Mouse (Mus musculus) spleen, adult 18-20 months (tissue): ENCODE measurements around the gene Hspb11.
A peak's percentile ranks its signal among the peaks of the same experiment; 100 is the strongest.

Experiments used
- DNase-seq, 2 experiments: peaks; one replicate each; pipeline ENCODE4 v3.0.0; 2022; ENCODE audit warnings: mixed read lengths in 2 of 2

Gene Hspb11

DNA sequence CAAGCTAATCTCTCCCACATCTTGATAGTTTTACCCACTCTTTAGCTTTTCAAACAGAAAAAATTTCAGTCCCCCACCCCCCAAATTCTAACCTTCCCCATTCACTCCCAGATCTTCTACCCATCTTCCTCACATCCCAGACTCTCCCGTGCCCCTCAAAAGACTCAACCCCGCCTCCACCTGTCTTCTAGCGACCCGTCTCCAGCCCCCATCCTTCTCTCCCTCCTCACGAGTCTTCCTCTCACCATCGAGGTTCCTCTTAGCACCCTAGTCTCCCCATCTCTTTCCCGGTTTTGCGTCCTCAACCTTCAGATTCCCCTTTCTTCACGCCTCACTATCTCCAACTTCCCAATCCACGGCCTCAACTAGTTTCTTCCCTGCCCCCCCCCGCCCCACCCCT is 871 bp upstream of the Hspb11 start:
- peak; percentile 4 to 5 for DNase-seq

DNA sequence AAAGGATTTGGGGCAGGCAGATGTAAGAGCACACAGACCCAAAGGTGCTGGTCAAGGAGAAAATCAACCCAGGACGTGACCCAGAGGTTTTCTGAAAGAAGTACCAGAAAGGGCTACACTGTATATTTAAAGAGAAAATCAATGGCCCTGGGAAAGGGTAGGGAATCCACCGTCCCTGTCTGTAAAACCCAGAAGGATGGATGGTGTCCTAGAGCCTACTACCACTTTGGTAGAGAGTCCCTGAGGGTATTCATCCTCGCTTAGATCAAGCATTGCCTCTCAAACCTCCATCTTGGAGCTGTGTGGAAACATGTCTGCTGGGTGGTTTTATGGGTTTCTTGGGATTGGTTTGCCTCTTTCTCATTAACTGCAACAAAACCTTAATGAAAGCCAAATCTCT is 1.0 kb downstream of the Hspb11 start:
- no peak for DNase-seq

- peak in 1 of 2 experiments; percentile 7 for DNase-seq
These were observed 6.6 kb downstream of the Hspb11 start for GRCm38 (mm10) chr4:107260001-107260400.

DNA sequence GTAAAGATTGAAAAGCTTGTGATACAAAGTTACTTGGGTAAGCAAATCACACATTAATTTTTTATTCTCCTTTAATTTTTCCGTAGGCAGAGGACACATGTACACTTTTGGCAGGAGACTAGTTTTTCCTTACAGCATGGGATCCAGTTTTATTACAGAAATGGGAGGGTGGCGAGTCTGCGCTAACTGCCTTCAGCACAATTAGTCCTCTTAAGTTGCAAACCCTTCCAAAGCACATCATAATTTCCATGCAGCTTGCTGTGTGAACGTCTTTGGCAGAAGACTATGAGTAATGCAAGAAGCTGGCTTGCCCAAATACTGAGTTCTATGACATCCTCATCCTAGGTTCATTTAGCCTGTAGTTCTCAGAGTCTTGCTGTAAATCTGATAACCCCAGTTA is 20.3 kb downstream of the Hspb11 start:
- no peak for DNase-seq

DNA sequence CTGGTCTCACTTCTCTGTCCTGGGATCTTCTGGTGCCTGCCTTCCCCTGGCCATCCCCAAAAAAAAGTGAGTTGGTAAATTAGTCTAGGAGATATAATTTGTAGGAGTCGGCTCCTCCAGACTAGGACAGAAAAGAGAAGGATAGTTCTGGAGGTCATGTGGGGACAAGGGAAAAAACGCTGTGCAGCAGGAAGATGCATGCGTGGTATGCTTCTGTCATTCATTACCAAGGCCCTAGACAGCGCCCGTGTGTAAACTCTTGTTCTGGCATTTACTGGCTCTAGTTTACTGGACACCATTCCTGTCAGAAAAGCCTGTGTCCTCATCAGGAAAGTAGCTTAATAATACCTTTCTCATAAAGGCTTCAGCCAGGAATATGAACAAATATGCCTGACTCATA is 21.1 kb downstream of the Hspb11 start:
- no peak for DNase-seq

DNA sequence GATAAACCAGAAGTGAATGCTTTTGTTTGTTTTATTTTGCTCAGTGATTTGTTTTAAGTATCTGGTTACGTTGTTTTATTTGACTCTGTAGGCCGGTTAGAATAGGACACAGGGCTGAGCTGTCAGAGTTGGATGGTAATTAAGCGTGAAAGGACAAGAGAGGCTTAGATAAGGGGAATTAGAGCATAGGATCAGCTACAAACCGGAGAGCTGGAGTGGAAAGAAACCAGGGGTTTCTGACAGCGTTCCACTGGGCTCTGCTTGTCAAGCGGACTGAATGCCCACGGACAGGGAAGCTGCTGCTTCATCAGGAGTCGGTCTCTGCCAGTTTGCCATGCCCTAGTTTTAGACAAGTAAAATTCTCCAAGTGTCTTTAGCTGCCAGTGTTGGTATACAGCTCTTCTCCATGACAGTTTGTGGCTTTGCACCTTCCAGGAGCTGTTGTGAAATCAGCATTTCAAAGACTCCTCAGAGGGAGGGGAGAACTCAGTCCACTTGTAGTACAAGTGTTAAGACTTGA is 24.9 kb downstream of the Hspb11 start:
- DNase-seq: no peak

- no peak for DNase-seq
These were observed 27.6 kb downstream of the Hspb11 start for GRCm38 (mm10) chr4:107280843-107281475.

- no peak for DNase-seq
These were observed 32.2 kb downstream of the Hspb11 start for GRCm38 (mm10) chr4:107285446-107286200.

- DNase-seq: no peak
These were observed 33.0 kb downstream of the Hspb11 start for GRCm38 (mm10) chr4:107286386-107286785.

- DNase-seq: no peak
These were observed 34.1 kb downstream of the Hspb11 start for GRCm38 (mm10) chr4:107287517-107287916.

- DNase-seq: no peak
These were observed 38.3 kb downstream of the Hspb11 start for GRCm38 (mm10) chr4:107291611-107292272.

GRCm38 (mm10) chr4:107292273-107292662 is 38.9 kb downstream of the Hspb11 start:
- no peak for DNase-seq

- DNase-seq: no peak
These were observed 44.7 kb downstream of the Hspb11 start for GRCm38 (mm10) chr4:107298071-107298606.

DNA sequence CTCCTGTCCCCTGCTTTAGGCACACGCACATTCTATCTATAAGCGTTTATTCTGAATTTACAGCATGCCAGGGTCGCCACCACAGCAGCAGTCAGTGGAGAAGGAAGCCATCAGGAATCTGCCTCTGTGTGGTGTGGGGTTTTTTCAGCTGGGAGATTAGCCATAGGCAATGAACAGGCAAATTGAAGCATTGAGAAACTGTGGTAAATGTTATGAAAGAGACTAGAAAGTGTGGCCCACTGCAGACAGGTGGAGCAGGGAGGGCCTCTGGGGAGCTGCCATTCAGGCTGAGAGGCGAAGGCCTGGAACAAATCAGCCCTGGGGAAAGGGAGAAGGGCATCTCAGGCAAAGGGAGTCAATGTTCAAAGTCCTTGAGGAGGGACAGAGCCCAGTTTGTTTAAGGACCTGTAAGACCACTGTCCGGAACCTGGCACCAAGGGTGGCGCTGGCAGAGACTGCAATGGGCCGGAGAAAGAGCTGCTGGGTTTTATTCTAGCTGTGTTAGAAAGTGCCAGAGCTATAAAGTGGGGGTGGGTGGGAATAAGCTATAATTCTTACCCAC is 46.5 kb downstream of the Hspb11 start:
- no peak for DNase-seq

- no peak for DNase-seq
These were observed 47.0 kb downstream of the Hspb11 start for GRCm38 (mm10) chr4:107300371-107300770.

DNA sequence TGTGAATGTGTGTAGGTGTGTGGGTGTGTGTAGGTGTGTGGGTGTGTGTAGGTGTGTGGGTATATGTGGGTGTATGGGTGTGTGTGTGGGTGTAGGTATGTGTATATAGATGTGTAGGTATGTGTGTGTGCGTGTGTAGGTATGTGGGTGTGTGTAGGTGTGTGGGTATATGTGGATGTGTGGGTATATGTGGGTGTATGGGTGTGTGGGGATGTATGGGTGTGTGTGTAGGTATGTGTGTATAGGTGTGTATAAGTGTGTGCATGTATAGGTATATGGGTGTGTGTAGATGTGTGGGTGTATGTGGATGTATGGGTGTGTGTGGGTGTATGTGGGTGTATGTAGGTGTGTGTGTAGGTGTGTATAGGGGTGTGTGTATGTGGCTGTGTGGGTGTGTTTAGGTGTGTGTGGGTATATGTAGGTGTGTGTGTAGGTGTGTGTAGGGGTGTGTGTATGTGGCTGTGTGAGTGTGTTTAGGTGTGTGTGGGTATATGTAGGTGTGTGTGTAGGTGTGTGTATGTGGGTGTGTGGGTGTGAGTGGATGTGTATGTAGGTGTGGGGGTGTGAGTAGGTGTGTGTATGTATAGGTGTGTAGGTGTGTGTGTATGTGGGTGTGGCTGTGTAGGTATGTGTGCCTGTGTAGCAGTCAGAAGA is 47.6 kb downstream of the Hspb11 start:
- DNase-seq: no peak

DNA sequence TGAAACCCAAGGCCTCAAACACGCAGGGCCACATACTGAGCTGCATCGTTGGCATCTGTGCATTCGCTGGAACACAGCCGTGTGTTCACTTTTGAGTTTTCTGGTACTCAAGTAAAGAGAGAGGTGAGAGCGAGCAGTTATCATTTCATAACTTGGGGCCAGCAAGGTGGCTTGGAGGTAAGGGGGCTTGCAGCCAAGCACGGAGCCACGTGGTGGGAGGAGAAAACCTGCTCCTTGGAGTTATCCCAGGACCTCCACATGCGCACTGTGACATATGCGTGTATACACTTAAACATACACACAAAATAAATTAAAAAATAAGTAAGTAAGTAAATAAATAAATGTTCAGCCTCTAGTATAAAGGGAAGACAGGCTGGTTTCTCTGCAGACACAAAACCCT is 48.8 kb downstream of the Hspb11 start:
- no peak for DNase-seq

GRCm38 (mm10) chr4:107302832-107303231 is 49.4 kb downstream of the Hspb11 start:
- no peak for DNase-seq

- DNase-seq: no peak
These were observed 50.1 kb downstream of the Hspb11 start for GRCm38 (mm10) chr4:107303531-107303930.

GRCm38 (mm10) chr4:107306966-107307365 is 53.6 kb downstream of the Hspb11 start, which contains the start of gene Dio1:
Gene Dio1, minus strand, starts transcription at chr4:107307169.
- no peak for DNase-seq

GRCm38 (mm10) chr4:107313690-107314478 is 60.5 kb downstream of the Hspb11 start, which contains the start of gene Yipf1:
Gene Yipf1, plus strand, starts transcription at chr4:107314363.
- peak; percentile 81 to 86 for DNase-seq

DNA sequence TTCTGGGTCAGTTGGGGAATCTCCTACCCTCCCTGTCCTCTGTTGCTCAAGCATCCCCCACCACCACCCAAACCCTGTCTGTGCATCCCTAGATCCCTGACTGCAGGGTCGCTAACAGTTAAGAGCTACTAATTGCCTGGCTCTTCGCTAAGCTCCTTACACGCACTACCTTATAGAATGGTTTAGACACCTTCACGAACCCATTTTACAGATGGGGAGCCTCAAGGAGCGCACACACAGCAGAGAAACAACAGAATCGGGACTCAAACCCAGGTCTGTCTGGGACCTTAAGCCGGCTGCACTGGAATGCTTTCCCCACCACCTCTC is 61.0 kb downstream of the Hspb11 start:
- DNase-seq: no peak
